Mouse (Mus musculus): ENCODE data around the gene Pusl1. TPM values are rescaled to one million over a fixed set of nuclear protein-coding genes. Genes with fewer than 3 reads are reported as not detected.
A peak's percentile ranks its signal among the peaks of the same experiment; 100 is the strongest.

Gene Pusl1
- total and polyA plus RNA-seq, 3 experiments = 9.4 to 31.3 (median 10.1) TPM

- no peak for TF ChIP-seq EP300 (IDR thresholded peaks at IDR 0.05; ENCODE audit: insufficient read depth, low read depth, low read length)
- TF ChIP-seq CTCF (IDR thresholded peaks at IDR 0.05) = no peak
- no peak for TF ChIP-seq POLR2A (IDR thresholded peaks at IDR 0.05; ENCODE audit: insufficient read depth, low read depth, low read length)
- no peak within 1 kb of the TSS for H3K4me3 ChIP-seq
- H3K27me3 ChIP-seq (ENCODE audit: control insufficient read depth, insufficient read depth, low read length) = no peaks in the 10 kb centered on the region
- WGBS = 85% methylated on average over 5 of the region's 5 CpGs
- DNase-seq = peak in 1 of 2 experiments; percentile 17
- no peaks in the 10 kb centered on the region for H3K36me3 ChIP-seq (ENCODE audit: control insufficient read depth, insufficient read depth, low read length)
- H3K79me2 ChIP-seq (replicated peaks; ENCODE audit: control insufficient read depth, insufficient read depth, low read length) = no peaks in the 10 kb centered on the region
- H3K27ac ChIP-seq = no peak within 1 kb of the TSS
- intact Hi-C loops (cut with DNase I) = no loop called here
- H3K9ac ChIP-seq (ENCODE audit: low read depth, low read length) = no peak within 1 kb of the TSS
- no peaks in the 10 kb centered on the region for H3K4me1 ChIP-seq (ENCODE audit: control insufficient read depth, insufficient read depth, low read length)
Measured at GRCm38 (mm10) chr4:155863001-155863400, 28.6 kb downstream of the Pusl1 start, which contains the start of gene Tas1r3. Tas1r3 (minus strand) TSS chr4:155863362.

GRCm38 (mm10) chr4:155861787-155862186 lies 29.8 kb downstream of the Pusl1 start:
- no peaks in the 10 kb centered on the region for H3K36me3 ChIP-seq (ENCODE audit: control insufficient read depth, insufficient read depth, low read length)
- 90% methylated on average over 7 of the region's 7 CpGs for WGBS
- no peak overlapping the region for H3K4me3 ChIP-seq
- no peak for TF ChIP-seq POLR2A (IDR thresholded peaks at IDR 0.05; ENCODE audit: insufficient read depth, low read depth, low read length)
- no peak for TF ChIP-seq EP300 (IDR thresholded peaks at IDR 0.05; ENCODE audit: insufficient read depth, low read depth, low read length)
- TF ChIP-seq CTCF (IDR thresholded peaks at IDR 0.05) = no peak
- intact Hi-C loops (cut with DNase I) = no loop called here
- H3K27ac ChIP-seq = no peak overlapping the region
- H3K79me2 ChIP-seq (replicated peaks; ENCODE audit: control insufficient read depth, insufficient read depth, low read length) = no peaks in the 10 kb centered on the region
- no peaks in the 10 kb centered on the region for H3K4me1 ChIP-seq (ENCODE audit: control insufficient read depth, insufficient read depth, low read length)
- H3K27me3 ChIP-seq (ENCODE audit: control insufficient read depth, insufficient read depth, low read length) = no peaks in the 10 kb centered on the region
- DNase-seq = peak in 1 of 2 experiments; percentile 21
- H3K9ac ChIP-seq (ENCODE audit: low read depth, low read length) = no peak overlapping the region

- Histone ChIP-seq H3K27me3 (ENCODE audit: control insufficient read depth, insufficient read depth, low read length) (no peaks in the 10 kb centered on the region), H3K4me3 (no peak overlapping the region), H3K9ac (ENCODE audit: low read depth, low read length) (no peak overlapping the region), H3K36me3 (ENCODE audit: control insufficient read depth, insufficient read depth, low read length) (no peaks in the 10 kb centered on the region), H3K79me2 (replicated peaks; ENCODE audit: control insufficient read depth, insufficient read depth, low read length) (no peaks in the 10 kb centered on the region), H3K27ac (no peak overlapping the region), H3K4me1 (ENCODE audit: control insufficient read depth, insufficient read depth, low read length) (no peaks in the 10 kb centered on the region)
- 28% methylated on average over 13 of the region's 13 CpGs for WGBS
- intact Hi-C loops (cut with DNase I) = no loop called here
- no peak for TF ChIP-seq POLR2A (IDR thresholded peaks at IDR 0.05; ENCODE audit: insufficient read depth, low read depth, low read length)
- no peak for TF ChIP-seq CTCF (IDR thresholded peaks at IDR 0.05)
- no peak for TF ChIP-seq EP300 (IDR thresholded peaks at IDR 0.05; ENCODE audit: insufficient read depth, low read depth, low read length)
- peak in 1 of 2 experiments; percentile 61 for DNase-seq
Measured at GRCm38 (mm10) chr4:155859318-155859717, 32.3 kb downstream of the Pusl1 start.

- H3K36me3 ChIP-seq (ENCODE audit: control insufficient read depth, insufficient read depth, low read length) = no peaks in the 10 kb centered on the region
- intact Hi-C loops (cut with DNase I) = no loop called here
Measured at GRCm38 (mm10) chr4:155856881-155857280, 34.7 kb downstream of the Pusl1 start.

GRCm38 (mm10) chr4:155856071-155856470 lies 35.5 kb downstream of the Pusl1 start:
- Histone ChIP-seq H3K79me2 (replicated peaks; ENCODE audit: control insufficient read depth, insufficient read depth, low read length) (0 out of 2 replicates have a peak, but pooled peaks cover 1% of the 10 kb centered on the region), H3K36me3 (ENCODE audit: control insufficient read depth, insufficient read depth, low read length) (no peaks in the 10 kb centered on the region), H3K4me3 (no peak overlapping the region), H3K27me3 (ENCODE audit: control insufficient read depth, insufficient read depth, low read length) (no peaks in the 10 kb centered on the region), H3K4me1 (ENCODE audit: control insufficient read depth, insufficient read depth, low read length) (peaks cover 12% of the 10 kb centered on the region), H3K27ac (no peak overlapping the region), H3K9ac (ENCODE audit: low read depth, low read length) (no peak overlapping the region)
- no peak for TF ChIP-seq POLR2A (IDR thresholded peaks at IDR 0.05; ENCODE audit: insufficient read depth, low read depth, low read length)
- no peak for TF ChIP-seq EP300 (IDR thresholded peaks at IDR 0.05; ENCODE audit: insufficient read depth, low read depth, low read length)
- no peak for TF ChIP-seq CTCF (IDR thresholded peaks at IDR 0.05)
- WGBS = 94% methylated on average over 12 of the region's 12 CpGs
- no peak for DNase-seq
- intact Hi-C loops (cut with DNase I) = no loop called here

More at GRCm38 (mm10) chr4:155856881-155857280, 34.7 kb downstream of the Pusl1 start:
- 70% methylated on average over 3 of the region's 3 CpGs for WGBS
- H3K27me3 ChIP-seq (ENCODE audit: control insufficient read depth, insufficient read depth, low read length) = no peaks in the 10 kb centered on the region
- no peak for DNase-seq
- TF ChIP-seq POLR2A (IDR thresholded peaks at IDR 0.05; ENCODE audit: insufficient read depth, low read depth, low read length) (no peak), CTCF (IDR thresholded peaks at IDR 0.05) (no peak), EP300 (IDR thresholded peaks at IDR 0.05; ENCODE audit: insufficient read depth, low read depth, low read length) (no peak)
- H3K4me1 ChIP-seq (ENCODE audit: control insufficient read depth, insufficient read depth, low read length) = peaks cover 4% of the 10 kb centered on the region
- 0 out of 2 replicates have a peak, but pooled peaks cover 1% of the 10 kb centered on the region for H3K79me2 ChIP-seq (replicated peaks; ENCODE audit: control insufficient read depth, insufficient read depth, low read length)
- no peak overlapping the region for H3K27ac ChIP-seq
- H3K9ac ChIP-seq (ENCODE audit: low read depth, low read length) = no peak overlapping the region
- no peak overlapping the region for H3K4me3 ChIP-seq

GRCm38 (mm10) chr4:155854991-155855390 lies 36.6 kb downstream of the Pusl1 start:
- TF ChIP-seq POLR2A (IDR thresholded peaks at IDR 0.05; ENCODE audit: insufficient read depth, low read depth, low read length) = no peak
- intact Hi-C loops (cut with DNase I) = no loop called here
- no peak for DNase-seq
- Histone ChIP-seq H3K27ac (no peak overlapping the region), H3K4me3 (no peak overlapping the region), H3K36me3 (ENCODE audit: control insufficient read depth, insufficient read depth, low read length) (no peaks in the 10 kb centered on the region), H3K4me1 (ENCODE audit: control insufficient read depth, insufficient read depth, low read length) (peaks cover 20% of the 10 kb centered on the region), H3K79me2 (replicated peaks; ENCODE audit: control insufficient read depth, insufficient read depth, low read length) (peaks cover 1% of the 10 kb centered on the region; the same call in 1 of the 2 replicates), H3K27me3 (ENCODE audit: control insufficient read depth, insufficient read depth, low read length) (no peaks in the 10 kb centered on the region), H3K9ac (ENCODE audit: low read depth, low read length) (no peak overlapping the region)
- WGBS = 95% methylated on average over 12 of the region's 12 CpGs
